Comparison of ENCODE assay signal across 17 mouse cellular contexts in the genomic region with DNA sequence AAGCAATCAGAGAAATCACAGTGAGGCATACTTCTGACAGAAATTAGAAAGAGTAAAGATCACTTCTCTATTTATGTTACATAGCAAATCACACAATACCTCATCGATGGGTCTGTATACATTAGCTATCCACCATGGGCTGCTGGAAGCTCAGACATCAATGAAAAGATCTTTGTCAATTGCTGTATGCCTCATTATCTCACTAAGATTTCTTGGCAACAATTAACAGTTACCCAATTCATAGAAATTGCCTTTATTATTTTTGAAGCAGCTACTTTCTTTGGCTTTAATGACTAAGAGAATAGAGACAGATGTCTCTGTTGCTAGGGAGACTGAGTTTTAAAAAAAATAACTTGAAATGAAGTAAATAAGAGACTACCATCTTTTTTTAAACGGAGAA.
"Had no signal": no experiment of that assay in that cellular context is flagged by ENCODE, and none has a peak within 500 bp of the region (broad histone marks: within the 10 kb centered on the region; RNA-seq: fewer than 3 reads in every experiment).

No protein-coding gene starts in this region.

- H3K27ac ChIP-seq: left cerebral cortex, adult 2 months; liver, embryonic 13.5 days; stomach, embryonic 15.5 days had no signal

- H3K4me3 ChIP-seq: left cerebral cortex, adult 2 months; liver, embryonic 13.5 days; stomach, embryonic 15.5 days had no signal

- H3K4me1 ChIP-seq: liver, embryonic 13.5 days; stomach, embryonic 15.5 days had no signal

- H3K27me3 ChIP-seq: liver, embryonic 13.5 days; stomach, embryonic 15.5 days had no signal

- H3K36me3 ChIP-seq: liver, embryonic 13.5 days; stomach, embryonic 15.5 days had no signal

- H3K9me3 ChIP-seq: liver, embryonic 13.5 days; stomach, embryonic 15.5 days had no signal

- H3K4me2 ChIP-seq: liver, embryonic 13.5 days; midbrain, embryonic 11.5 days; stomach, embryonic 15.5 days had no signal

- DNase-seq: kidney, adult 9 months; kidney, postnatal 14 days; kidney, postnatal 4 days; layer of hippocampus, adult 9-11 months; layer of hippocampus, postnatal 36 days; liver, embryonic 13.5 days; lung, adult 2 months; lung, postnatal 14 days; lung, postnatal 4 days; midbrain, embryonic 14.5 days; right cerebral cortex, postnatal 25 days; spleen, adult 18-20 months; thymus, adult 18-20 months; thymus, postnatal 36 days had no signal

- H3K9ac ChIP-seq: liver, embryonic 13.5 days; stomach, embryonic 15.5 days had no signal
